Mouse (Mus musculus): ENCODE measurements around the gene Casp3.
"Not testable (repeated sequence)": the region's sequence is repeated elsewhere in the genome, so short reads cannot be mapped to it uniquely, and the experiment has no call there.

Casp3 gene

DNA sequence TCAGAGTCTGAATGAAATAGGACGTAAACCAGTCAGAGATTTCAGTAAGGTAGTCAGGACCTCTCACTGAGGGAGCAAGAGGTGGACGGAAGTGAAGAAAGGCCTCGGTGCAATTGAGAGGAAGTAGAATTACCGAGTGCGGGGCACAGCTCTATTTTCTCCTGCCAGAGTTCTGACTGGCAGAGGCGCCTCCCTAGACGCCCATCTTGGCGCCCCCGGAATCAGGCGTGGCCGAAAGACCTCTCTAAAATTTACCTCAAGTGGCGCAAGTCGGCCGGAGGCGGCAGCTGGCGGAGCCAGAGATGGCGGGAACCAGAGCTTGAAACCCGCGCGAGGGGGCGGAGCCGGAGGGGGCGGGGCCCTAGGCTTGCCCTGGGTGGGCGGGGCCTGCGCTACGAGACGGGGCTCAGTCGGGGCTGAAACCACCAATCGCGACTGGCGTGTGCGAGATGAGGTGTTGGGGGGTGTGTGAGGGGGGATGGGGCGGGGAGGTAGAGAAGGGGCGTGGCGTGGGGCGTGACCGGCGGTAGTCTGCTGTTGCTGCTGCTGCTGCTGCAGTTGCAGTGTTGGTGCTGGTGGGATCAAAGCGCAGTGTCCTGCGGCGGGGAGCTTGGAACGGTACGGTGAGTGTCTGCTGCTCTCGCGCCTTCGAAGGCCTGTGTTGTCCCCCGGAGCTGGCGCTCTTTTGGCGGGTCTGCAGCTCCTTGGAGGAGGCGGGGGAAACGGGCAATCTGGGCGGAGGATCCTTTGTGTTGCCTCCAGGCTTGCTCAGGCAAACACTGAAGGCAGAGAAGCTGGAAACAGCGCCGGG is at the start of gene Casp3, which contains the start of gene Primpol:
Casp3 (plus strand) TSS at position 413 of the 811 bp plus-strand sequence.
Primpol (minus strand) TSS at position 334 of the 811 bp plus-strand sequence.
- peak; percentile 99 for DNase-seq

DNA sequence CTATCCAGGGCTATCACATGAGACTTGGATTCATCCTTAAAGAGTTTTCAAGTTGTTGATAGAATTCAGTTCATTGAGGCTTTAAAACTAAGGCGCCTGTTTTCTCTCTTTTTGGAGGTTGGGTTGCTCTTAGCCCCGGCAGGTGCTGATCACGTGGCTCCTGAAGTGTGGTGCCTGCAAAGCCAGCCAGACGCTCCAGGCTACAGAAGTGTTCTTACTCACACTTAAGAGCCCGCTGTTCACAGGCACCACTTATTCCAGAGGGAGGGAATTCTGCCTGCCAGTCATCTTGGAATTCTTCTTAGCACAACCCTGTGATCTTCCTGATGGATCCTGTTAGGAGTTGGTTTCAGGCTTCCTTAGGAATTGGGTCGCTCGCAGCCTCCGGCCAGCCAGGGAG is 49.1 kb upstream of the Casp3 start:
- DNase-seq, result no peak

DNA sequence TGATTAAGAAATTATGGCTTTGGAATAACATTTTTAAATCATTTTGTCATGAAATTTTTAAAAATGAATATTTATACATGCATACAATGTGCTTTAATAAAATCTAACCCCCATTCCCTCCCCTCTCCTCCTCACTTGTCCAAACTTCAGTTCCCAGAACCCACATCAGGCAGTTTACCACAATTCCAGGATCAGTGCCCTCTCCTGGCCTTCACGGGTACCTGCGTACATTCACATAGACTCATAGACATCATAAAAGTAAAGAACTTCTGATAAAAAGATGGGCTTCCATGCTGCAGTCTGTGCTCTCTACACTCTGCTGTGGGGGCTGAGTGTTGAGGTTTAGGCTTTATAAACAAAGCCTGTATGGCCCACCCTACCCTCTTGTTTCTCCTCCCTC is 48.1 kb upstream of the Casp3 start:
- DNase-seq, result no peak

DNA sequence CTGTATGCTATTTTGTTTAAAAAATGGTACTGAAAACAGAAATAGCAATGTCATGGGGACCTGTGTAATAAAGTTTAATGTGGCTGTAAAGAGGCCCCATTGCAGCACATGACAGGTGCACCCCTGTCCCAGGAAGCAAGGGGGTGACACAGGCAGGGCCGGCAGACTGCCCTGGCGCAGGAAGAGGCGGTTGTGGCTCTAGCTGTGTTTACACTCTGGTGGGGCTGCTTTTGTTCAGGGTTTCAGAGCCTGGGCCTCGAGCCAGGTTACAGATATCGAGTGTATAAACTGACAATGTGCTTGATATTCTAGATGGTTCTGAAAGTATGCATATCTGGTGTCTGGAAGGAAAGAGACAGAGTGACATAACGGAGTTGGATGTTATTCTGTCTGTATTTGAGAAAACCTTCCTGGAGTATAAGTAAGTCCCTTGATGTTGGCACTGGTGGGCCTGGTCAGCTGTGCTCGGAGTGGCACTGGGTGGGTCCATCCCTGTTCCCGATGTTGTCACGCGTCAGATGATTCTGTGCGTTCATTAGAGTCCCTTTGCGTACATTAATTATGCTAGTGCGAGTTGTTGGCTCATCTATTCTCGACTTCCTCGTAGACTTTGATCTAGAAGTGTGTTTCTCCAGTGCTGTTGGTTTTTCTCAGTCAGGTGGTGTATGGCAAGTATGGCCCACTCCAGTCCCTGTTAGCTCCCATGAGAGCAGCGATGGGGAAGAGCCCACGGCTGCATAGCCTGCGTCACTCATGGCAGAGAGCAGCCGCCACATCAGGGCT is 47.2 kb upstream of the Casp3 start:
- no peak for DNase-seq

DNA sequence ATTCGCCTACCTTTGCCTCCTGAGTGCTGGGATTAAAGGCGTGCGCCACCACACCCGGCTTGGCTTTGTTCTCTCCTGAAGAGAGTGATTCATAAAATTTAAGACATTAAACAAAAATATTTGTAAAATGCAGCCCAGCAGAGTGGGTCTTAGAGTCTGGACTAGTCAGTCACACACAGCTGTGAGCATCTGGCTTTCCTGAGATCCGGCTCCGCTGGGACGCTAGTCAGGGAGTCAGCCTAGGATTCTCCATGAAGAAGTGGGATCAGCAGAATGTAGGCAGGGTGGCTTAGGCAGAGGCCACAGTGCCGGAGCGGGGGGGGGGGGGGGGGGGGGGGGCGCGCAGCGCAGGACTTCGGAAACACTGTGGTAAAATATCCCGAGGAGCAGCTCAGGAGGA is 46.4 kb upstream of the Casp3 start:
- no peak for DNase-seq

DNA sequence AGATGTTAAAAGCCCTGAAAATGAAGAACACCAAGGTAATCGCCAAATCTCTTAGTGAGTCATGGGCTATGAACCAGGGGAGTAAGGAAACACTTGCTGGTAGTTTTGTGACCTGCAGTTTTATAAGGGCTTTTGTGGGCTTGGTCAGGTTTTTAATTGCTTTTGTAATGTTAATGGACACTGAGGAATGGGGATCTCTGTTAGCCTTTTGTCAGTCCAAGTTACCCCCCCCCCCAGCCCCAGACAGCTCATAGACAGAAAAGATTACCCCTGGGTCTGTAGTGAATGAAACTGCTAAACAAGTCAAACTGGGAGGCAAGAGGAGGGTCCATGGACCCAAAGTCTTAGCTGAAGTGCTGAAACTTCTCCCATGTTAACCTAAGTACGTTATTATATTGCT is 43.6 kb upstream of the Casp3 start:
- DNase-seq, result no peak

DNA sequence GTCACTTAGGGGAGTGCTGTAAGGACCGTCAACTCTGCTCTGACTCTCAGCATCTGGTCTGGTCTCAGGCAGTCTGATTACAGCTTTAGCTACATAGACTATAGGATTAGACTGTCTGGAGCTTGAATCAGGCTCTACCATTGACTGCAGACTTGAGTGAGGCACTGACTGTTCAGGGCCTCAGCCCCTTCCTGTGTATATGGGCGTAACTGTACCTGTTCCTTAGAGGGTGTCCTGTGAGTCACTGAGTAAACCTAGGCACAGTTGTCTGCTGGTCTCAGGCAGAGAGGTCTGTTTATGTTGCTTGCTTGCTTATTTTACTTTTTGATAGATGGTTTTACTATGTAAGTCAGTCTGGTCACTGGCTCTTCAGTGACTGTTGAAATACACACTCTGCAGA is 43.1 kb upstream of the Casp3 start:
- DNase-seq, result no peak

DNA sequence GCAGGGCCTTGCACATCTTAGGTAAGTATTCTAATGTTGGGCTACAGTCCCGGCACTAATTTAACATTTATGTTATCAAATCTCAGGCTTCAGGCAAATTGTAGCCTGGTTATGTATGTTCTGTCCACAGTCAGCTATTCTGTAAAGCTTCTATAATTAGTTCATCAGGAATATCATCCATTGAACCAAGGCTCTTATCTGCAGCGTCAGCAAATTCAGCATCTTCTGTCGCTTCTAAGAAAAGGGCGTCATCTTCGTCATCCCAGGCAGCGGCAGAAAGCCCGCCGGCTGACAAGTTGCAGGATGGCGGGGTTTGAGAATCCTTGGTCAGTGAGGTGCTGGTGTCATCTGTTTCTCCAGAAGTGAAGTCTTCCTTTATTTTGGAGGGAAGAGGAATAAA is 38.3 kb upstream of the Casp3 start:
- no peak for DNase-seq

DNA sequence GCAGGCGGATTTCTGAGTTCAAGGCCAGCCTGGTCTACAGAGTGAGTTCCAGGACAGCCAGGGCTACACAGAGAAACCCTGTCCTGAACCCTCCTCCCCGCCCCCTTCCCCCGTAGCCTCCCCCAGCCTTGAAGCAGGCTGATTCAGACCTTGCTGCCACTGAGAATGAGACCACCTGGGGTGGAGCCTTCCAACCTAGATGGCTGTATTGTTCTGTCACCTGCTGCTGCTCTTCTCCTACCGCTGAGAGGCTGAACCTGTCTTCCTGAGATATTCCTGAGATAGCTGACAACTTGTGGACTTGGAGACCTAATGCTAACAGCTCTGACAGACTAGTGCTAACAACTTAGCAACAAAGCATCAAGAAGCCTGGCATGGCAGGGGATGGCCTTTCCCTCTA is 32.8 kb upstream of the Casp3 start:
- not testable (repeated sequence) for DNase-seq

DNA sequence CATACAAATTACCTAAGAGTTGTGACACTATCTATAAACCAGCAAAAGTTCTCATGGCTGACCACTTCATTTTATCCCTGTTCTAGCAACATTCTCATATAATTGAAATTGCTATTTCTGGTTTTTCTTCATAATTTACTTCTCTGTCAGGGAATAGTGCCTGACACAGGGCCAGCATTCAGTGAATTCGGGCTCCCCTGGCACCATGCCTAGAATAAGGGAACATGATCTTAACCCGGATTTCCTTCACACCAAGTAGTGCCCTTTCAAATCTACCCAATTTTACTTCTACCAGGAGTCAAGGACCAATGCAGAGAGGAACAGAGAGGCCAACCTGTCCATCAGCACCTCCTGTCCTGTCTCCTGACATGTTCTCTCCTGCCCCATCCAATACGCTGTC is 31.5 kb upstream of the Casp3 start:
- no peak for DNase-seq

DNA sequence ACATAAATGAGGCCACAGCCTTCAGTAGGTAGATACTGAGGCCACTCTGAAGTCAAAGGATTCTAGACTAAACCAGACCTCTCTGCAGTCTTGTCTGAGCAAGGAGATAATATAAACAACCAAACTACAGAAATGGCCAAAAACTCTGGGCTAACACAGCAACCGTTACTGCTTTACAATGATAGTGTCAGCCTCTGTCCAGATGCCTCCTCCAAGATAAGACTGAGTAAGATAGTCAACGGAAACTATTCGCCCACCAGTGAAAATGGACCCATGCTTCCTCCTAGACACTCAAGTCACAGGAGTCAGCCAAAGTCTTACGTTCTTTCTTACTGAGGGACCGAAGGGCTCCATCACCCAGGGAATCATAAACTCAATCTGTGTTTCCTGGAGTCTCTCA is 29.2 kb upstream of the Casp3 start:
- no peak for DNase-seq

DNA sequence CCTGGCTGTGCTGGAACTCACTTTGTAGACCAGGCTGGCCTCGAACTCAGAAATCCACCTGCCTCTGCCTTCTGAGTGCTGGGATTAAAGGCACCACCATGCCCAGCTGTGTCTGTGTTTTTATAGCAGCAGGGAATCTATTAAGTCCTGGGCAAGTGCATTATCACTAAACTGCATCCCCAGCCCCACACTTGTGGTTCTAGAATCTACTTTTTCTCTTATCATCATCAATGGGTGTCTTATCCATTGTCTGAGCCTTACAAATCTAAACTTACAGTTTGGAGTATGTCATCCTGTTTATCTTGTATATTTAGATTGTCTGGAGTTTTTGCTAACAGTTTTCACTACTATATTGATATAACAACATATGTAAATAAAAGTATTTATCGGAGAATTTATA is 28.4 kb upstream of the Casp3 start:
- no peak for DNase-seq

DNA sequence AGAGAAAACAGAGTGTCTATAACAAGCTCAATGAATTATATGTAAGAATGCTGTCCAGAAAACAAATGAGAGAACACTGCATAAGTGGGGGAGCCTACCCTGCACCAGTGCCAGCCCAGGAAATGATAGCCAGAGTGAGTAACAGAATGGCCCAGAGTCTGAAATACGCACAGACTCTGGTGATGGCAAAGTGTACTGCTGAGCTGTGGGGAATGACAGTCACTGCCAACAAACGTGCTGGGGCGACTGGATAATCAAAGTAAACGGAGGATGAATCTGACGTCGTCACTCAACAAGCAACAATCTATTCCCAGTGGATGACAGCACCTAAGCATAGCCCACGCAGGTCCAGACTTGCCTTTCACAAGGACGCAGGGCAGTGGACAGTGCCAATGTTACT is 24.0 kb upstream of the Casp3 start:
- no peak for DNase-seq

DNA sequence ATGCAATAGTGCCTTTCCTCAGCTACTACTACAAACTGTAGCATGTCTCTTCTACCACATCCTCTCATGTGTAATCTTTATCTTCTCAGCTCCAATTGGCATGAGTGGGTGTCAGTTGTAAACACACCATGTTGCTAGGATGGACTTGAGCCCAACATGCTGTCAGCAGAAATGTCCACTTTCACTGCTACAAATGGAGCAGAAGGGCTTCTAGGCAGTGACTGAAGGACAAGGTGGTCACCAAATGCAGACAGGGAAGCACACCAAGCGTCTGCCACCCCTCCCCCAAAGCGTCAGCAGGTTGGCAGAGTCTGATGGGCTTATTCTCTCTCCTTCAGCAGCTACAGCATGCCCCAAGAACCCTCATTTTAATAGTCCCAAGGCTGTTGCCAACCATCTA is 23.3 kb upstream of the Casp3 start:
- no peak for DNase-seq

DNA sequence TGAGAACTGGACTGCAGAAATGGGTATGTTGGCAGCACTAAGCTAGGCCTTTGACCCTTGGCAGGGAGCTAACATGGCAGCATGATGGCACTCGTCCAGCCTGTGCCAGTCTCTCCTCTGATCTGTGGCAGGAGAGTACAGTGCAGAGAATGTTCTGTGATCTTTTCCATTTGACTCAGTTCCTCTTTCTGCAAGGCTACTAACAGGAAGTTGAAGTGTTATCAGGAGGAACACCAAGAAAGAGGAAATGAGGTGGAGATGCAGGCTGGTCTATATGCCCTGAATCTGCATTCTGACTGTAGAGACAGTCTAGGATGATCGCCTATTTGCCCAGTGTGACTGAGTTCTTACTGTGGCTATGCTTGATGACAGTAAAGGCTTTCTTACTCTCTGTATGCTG is 21.5 kb upstream of the Casp3 start:
- peak; percentile 78 to 80 for DNase-seq

DNA sequence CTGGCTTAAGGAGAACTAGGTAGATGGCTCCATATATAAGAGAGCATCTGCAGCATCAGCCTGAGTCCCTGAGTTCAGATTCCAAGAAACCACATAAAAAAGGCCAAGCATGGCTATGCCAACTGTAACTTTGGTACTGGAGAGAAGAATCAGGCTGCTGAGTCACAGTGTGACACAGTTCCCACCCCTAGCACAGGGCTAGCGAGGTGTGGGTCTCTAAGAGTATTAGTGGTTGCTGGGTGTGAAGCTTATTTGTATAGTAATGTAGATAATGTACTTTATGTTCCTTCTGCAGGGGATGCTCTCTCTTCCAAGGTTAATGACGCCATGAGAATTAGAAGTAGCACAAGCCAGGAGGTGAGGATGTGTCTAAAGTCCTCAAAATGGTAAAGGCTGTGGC is 20.6 kb upstream of the Casp3 start:
- DNase-seq, result no peak

DNA sequence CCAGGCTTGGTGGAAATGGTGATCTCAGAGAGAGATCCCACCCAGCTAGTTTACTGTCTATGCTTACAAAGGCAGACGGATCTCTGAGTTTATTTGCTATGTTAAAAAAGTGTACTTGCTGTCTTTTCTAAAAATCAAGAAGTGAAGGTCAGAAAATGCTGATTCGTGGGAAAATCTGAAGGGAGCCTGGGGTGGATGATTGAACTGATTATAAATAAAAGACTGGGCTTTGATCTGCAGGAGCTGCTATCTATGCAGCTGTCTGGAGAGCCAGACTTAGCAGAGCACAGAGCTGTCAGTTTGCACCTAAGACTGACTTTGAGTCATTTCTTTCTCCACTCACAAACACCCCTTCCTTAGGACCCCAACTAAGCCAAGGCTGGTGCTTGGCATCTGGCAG is 19.7 kb upstream of the Casp3 start:
- no peak for DNase-seq

DNA sequence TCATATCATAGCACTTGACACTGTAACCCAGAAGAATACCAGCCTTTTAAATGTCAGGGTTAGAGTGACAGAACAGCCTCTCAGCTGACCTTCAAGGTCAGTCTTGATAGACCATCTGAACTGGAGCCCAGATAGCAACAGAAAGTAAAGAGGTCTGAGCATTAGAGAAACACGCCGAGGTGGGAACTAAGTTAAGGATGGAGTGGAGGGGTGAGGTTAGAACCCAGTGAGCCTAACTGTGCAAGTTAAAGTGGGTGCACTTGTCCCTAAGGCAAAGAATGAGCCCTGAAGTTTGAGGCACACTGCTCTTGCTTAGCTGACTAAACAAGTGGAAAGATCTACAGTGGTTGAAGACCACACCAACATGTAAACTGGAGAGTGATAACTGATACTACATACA is 19.0 kb upstream of the Casp3 start:
- DNase-seq, result no peak

DNA sequence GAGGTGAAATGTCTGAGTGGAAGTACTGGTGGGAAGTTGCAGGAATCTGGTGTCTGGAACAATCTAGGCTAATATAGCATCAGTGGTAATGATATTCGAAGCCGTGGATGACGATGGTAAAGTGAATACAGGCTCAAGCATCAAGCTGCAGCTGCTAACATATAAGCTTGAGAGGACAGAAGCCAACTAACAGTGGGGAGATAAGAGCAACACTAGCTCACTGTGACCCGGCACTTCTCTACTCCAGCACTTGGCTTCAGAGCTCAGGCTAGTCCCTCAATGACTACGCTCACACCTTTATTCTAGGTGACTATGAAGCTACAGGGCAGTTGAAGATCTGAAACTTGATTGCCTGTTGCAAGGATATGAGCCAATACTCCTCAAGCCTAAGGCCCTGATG is 18.3 kb upstream of the Casp3 start:
- DNase-seq, result no peak

DNA sequence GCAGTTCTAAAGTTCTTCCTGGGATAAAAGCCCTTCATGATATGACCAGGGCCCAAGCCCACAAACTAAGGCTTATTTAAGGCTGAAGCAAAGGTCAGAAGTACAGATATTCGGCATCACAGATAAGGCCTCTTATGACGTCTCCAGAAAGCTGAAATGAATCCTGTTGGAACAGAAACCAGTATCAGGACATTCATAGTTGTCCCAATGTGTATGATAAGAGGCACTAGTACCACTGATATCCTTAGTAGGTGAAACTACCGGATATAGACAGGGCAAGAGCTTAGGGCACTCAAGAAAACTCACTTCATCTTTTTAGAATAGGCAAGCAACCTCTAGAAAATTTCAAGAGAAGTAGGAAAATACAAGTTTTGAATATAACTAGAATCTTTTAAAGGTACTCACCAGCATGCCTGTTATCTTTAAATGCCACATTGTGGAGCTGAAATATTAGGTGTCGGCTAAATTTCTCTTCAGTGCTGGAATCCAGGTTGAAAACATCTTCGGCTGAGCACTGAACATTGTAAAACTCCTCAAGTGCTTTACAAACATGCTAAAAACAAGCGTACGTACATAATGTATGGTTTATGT is 17.7 kb upstream of the Casp3 start:
- no peak for DNase-seq

DNA sequence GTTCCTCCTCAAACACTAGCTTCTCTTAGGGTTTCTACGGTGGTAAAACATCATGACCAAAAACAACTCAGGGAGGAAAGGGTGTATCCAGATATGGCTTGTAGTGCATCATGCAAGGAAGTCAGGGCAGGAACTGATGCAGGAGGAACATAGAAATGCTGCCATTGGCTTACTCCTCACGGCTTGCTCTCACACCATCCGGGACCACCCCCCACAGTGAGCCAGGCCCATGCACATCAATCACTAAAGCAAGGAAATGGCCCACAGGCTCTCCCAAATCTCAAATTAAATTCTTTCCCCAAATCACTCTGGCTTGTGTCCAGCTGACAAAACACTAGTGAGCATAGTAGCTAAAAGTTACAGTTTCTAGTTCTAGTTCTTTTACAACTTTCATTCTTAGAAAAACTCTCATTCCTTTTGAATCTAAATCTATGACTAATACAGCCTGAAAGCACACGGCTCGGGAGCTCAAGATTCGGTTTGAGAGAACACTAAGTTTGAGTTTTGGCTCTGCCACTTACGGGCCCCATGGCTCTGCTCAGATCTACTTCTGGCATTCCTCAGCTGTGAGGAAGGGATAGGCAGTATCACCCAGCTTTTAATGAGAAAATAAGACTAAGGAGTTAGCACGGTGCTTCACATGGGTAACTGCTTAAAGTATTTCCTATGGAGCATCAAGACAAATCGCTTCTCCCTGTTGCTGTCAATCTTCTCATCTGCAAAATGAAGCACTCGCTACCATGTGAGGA is 16.0 kb upstream of the Casp3 start:
- no peak for DNase-seq

DNA sequence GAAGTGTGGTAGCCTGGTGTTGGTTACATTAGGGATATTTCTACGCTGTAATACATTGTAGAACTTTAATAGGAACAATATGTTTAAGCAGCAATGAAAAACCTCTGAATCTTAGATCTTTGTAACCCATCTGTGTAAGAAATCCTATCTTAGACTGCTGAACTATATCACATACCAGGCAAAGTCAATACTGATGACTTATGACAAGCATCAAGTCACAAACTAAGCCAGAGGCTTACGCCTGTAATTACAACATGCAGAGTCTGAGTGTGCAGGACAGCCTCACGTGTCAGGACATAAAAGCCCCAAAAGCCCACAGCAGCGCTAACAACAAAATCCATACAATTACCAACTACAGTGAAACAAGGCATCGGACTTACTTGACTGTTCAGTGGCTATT is 13.5 kb upstream of the Casp3 start:
- no peak for DNase-seq

DNA sequence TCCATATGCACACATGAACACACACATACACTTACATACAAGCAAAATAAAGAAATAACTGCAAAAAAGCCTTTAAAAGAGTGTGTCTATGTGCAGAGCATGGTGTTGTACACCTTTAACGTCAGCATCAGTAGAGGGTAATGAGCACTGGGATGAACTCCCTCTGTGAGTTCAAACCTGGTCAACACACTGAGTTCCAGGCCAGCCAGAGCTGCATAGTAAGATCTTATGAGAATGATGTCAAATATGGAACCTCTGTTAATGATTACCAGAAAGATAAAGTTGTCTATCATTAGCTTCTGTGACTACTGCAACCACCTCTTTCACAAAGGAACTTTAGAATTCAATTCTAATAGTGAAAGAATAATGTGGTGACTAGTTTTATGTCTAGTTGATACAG is 10.2 kb upstream of the Casp3 start:
- DNase-seq, result no peak
